In genomic region chr19:31805391-31805790, GRCm38 (mm10) we compare ENCODE assay signal across 27 mouse cellular contexts. TPM values are rescaled to one million over a fixed set of nuclear protein-coding genes. Genes with fewer than 3 reads are reported as not detected.
A peak's percentile ranks its signal among the peaks of the same experiment; 100 is the strongest.
DNase-seq lines count a peak whose midpoint lies in the region; ATAC-seq lines count a peak whose summit lies in the region.
"Had no signal": no experiment of that assay in that cellular context is flagged by ENCODE, and none has a peak within 500 bp of the region (broad histone marks: within the 10 kb centered on the region; RNA-seq: fewer than 3 reads in every experiment).

No protein-coding gene starts in this region.

- DNase-seq in heart, adult 8-10 months (ENCODE audit: low spot score): no peak
- peak; percentile 14 for DNase-seq in Muller cell, postnatal 12 days (ENCODE audit: inconsistent ontology term)
- DNase-seq: adrenal gland, adult 8-10 months; adrenal gland, postnatal 25 days; cerebellum, adult 11-12 months; cerebellum, adult 8-10 months; cerebellum, postnatal 10 days; gastrocnemius, adult 2 months; gastrocnemius, postnatal 14 days; heart, adult 11 months; heart, postnatal 14 days; heart, postnatal 4 days; kidney, adult 18-20 months had no signal

- no peaks in the 10 kb centered on the region for H3K27me3 ChIP-seq in heart, embryonic 13.5 days (replicated peaks)
- H3K27me3 ChIP-seq in heart, embryonic 16.5 days (ENCODE audit: control insufficient read depth, insufficient read depth, low read length): no peaks in the 10 kb centered on the region
- H3K27me3 ChIP-seq in heart, embryonic 11.5 days (ENCODE audit: control insufficient read depth, insufficient read depth, low read length): no peaks in the 10 kb centered on the region
- H3K27me3 ChIP-seq in limb, embryonic 13.5 days: no peaks in the 10 kb centered on the region

- H3K36me3 ChIP-seq in heart, embryonic 13.5 days: no peaks in the 10 kb centered on the region
- no peaks in the 10 kb centered on the region for H3K36me3 ChIP-seq in heart, embryonic 16.5 days (ENCODE audit: control insufficient read depth, insufficient read depth)
- no peaks in the 10 kb centered on the region for H3K36me3 ChIP-seq in heart, embryonic 11.5 days (ENCODE audit: control insufficient read depth, insufficient read depth, low read length)
- H3K36me3 ChIP-seq in limb, embryonic 13.5 days: no peaks in the 10 kb centered on the region
- H3K36me3 ChIP-seq: forebrain, embryonic 10.5 days; heart, embryonic 10.5 days had no signal

- H3K9ac ChIP-seq in heart, embryonic 13.5 days: no peak overlapping the region
- H3K9ac ChIP-seq in heart, embryonic 16.5 days (ENCODE audit: low read length): no peak overlapping the region
- H3K9ac ChIP-seq in heart, embryonic 11.5 days (ENCODE audit: low read depth, low read length): no peak overlapping the region
- no peak overlapping the region for H3K9ac ChIP-seq in limb, embryonic 13.5 days
- H3K9ac ChIP-seq: forebrain, postnatal 0 days; hindbrain, embryonic 14.5 days had no signal

- H3K4me2 ChIP-seq in heart, embryonic 13.5 days: 0 out of 2 replicates have a peak overlapping the region, but pooled peaks have one; percentile 10
- H3K4me2 ChIP-seq in heart, embryonic 16.5 days (ENCODE audit: low read depth, low read length): peak overlapping the region; percentile 16; the same call in 1 of the 2 replicates
- no peak overlapping the region for H3K4me2 ChIP-seq in heart, embryonic 11.5 days
- H3K4me2 ChIP-seq in limb, embryonic 13.5 days (replicated peaks): no peak overlapping the region
- H3K4me2 ChIP-seq: hindbrain, embryonic 14.5 days had no signal

- peaks cover 4% of the 10 kb centered on the region for H3K4me1 ChIP-seq in heart, embryonic 13.5 days
- peaks cover 9% of the 10 kb centered on the region for H3K4me1 ChIP-seq in heart, embryonic 16.5 days (ENCODE audit: control insufficient read depth, insufficient read depth, low read length)
- 0 out of 2 replicates have a peak, but pooled peaks cover 3% of the 10 kb centered on the region for H3K4me1 ChIP-seq in heart, embryonic 11.5 days (ENCODE audit: control insufficient read depth, insufficient read depth, low read length)
- no peaks in the 10 kb centered on the region for H3K4me1 ChIP-seq in limb, embryonic 13.5 days

- no peaks in the 10 kb centered on the region for H3K9me3 ChIP-seq in heart, embryonic 13.5 days
- no peaks in the 10 kb centered on the region for H3K9me3 ChIP-seq in heart, embryonic 16.5 days (replicated peaks; ENCODE audit: control insufficient read depth, low read length)
- H3K9me3 ChIP-seq in heart, embryonic 11.5 days (replicated peaks; ENCODE audit: control insufficient read depth, low read length): peaks cover 2% of the 10 kb centered on the region; the same call in 1 of the 2 replicates
- no peaks in the 10 kb centered on the region for H3K9me3 ChIP-seq in limb, embryonic 13.5 days
- H3K9me3 ChIP-seq: heart, embryonic 10.5 days had no signal

- no peak overlapping the region for H3K4me3 ChIP-seq in heart, embryonic 13.5 days
- no peak overlapping the region for H3K4me3 ChIP-seq in heart, embryonic 16.5 days (ENCODE audit: low read length)
- H3K4me3 ChIP-seq in heart, embryonic 11.5 days (ENCODE audit: low read depth, low read length): no peak overlapping the region
- no peak overlapping the region for H3K4me3 ChIP-seq in limb, embryonic 13.5 days
- H3K4me3 ChIP-seq: forebrain, embryonic 10.5 days; gastrocnemius, adult 2 months; heart, embryonic 10.5 days had no signal

- no peak overlapping the region for H3K27ac ChIP-seq in heart, embryonic 13.5 days (replicated peaks)
- no peak overlapping the region for H3K27ac ChIP-seq in heart, embryonic 16.5 days (ENCODE audit: low read length)
- no peak overlapping the region for H3K27ac ChIP-seq in heart, embryonic 11.5 days (ENCODE audit: low read depth, low read length)
- H3K27ac ChIP-seq in limb, embryonic 13.5 days: no peak overlapping the region
- H3K27ac ChIP-seq: forebrain, embryonic 10.5 days; gastrocnemius, adult 2 months; heart, embryonic 10.5 days; hindbrain, embryonic 14.5 days; hindbrain, postnatal 0 days had no signal

- ATAC-seq in heart, embryonic 13.5 days (ENCODE audit: extremely low read depth, insufficient number of reproducible peaks, low FRiP score, low TSS enrichment): no peak
- ATAC-seq in heart, embryonic 16.5 days (replicated peaks; ENCODE audit: extremely low read depth, insufficient read depth, low FRiP score): no peak
- ATAC-seq in heart, embryonic 11.5 days (replicated peaks; ENCODE audit: insufficient number of reproducible peaks, low FRiP score, low TSS enrichment): no peak
- ATAC-seq in limb, embryonic 13.5 days (ENCODE audit: low FRiP score, low read depth): 0 out of 2 replicates have a peak, but pooled peaks have one; percentile 57
- ATAC-seq: activated CD4-positive, CD25-positive, alpha-beta regulatory T cell, adult 4 months; CD4-positive, CD25-positive, alpha-beta regulatory T cell, adult 4 months; hindbrain, postnatal 0 days; inflammation-experienced regulatory T-cells, adult 6 months; intestine, embryonic 16.5 days had no signal

- WGBS in heart, embryonic 13.5 days: 35% methylated on average over 7 of the region's 7 CpGs
- WGBS in heart, embryonic 16.5 days: 33% methylated on average over 7 of the region's 7 CpGs
- WGBS in heart, embryonic 11.5 days (ENCODE audit: insufficient replicate concordance): 49% methylated on average over 7 of the region's 7 CpGs
- 54% methylated on average over 7 of the region's 7 CpGs for WGBS in limb, embryonic 13.5 days

RNA-seq across cellular contexts. Expression of gene Prkg1, which starts 40.6 kb away (rescaled TPM):
- 6.4 and 6.9 TPM in 2 replicates for polyA plus RNA-seq in heart, embryonic 13.5 days (2015; fragmentation: Nextera tagmentation; extraction: Ambion mirVana)
- 10 to 100 TPM; 10.6 to 16.1 (median 12.2) TPM for total RNA-seq in heart, adult 8-10 months (2022)
- 6.5 and 6.8 TPM in 2 replicates for polyA plus RNA-seq in heart, embryonic 16.5 days (2015; fragmentation: Nextera tagmentation; extraction: Ambion mirVana)
- 8.2 and 10.9 TPM in 2 replicates for polyA plus RNA-seq in heart, embryonic 11.5 days (2014; fragmentation: Nextera tagmentation; extraction: Ambion mirVana)
- polyA plus RNA-seq in limb, embryonic 13.5 days (2015; fragmentation: Nextera tagmentation; extraction: Ambion mirVana): 7.7 and 8.4 TPM in 2 replicates
- total RNA-seq: MEL had no signal

Comparison
In these comparisons a context has a peak if more than half of its experiments do, and no peak if none do; other contexts are left out.
1. H3K4me2 ChIP-seq: peak in heart, embryonic 13.5 days (single experiment) and heart, embryonic 16.5 days (single experiment); none in heart, embryonic 11.5 days (single experiment) and limb, embryonic 13.5 days (single experiment).